Mouse (Mus musculus): ENCODE measurements around the gene 9130019O22Rik. TPM values are rescaled to one million over a fixed set of nuclear protein-coding genes. Genes with fewer than 3 reads are reported as not detected.
"Not testable (repeated sequence)": the region's sequence is repeated elsewhere in the genome, so short reads cannot be mapped to it uniquely, and the experiment has no call there.

9130019O22Rik gene
- polyA plus RNA-seq, 1 experiment from 2014 or later = 2.4 TPM

DNA sequence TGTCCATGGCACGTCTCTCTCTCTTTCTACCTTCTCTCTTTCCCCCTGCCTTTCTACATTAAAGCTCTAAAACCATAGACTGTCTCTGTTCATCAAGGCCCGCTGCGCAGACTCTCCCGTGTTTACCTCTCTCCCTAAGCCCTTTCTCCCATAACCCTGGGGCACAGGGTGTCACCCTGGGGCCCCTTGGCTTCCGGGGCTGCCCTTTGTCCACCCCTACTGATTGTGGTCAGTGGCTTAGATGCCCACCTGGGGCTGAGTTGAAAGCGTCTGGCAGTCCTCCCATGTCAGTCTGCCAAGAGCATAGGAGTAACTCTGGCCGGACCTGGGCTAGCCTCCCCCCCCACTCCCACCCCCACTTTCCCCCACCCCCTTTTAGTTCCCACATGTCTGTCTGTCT is 3.3 kb upstream of the 9130019O22Rik start:
- ATAC-seq (replicated peaks; ENCODE audit: low FRiP score) (no peak), DNase-seq (ENCODE audit: low spot score) (no peak)
- Histone ChIP-seq H3K9ac (ENCODE audit: low read depth, low read length) (no peak overlapping the region), H3K27ac (ENCODE audit: low read depth, low read length) (no peak overlapping the region), H3K4me3 (ENCODE audit: low read depth, low read length) (no peak overlapping the region), H3K4me1 (replicated peaks; ENCODE audit: control insufficient read depth, insufficient read depth, low read length) (peaks cover 9% of the 10 kb centered on the region), H3K27me3 (replicated peaks; ENCODE audit: control insufficient read depth, insufficient read depth, low read length) (no peaks in the 10 kb centered on the region), H3K9me3 (ENCODE audit: control insufficient read depth, low read length) (no peaks in the 10 kb centered on the region; the same call in 1 of the 2 replicates), H3K4me2 (no peak overlapping the region), H3K36me3 (ENCODE audit: control insufficient read depth, insufficient read depth, low read length) (peaks cover 6% of the 10 kb centered on the region; the same call in 1 of the 2 replicates)
- 76% methylated on average over 7 of the region's 7 CpGs for WGBS

- DNase-seq (ENCODE audit: low spot score); H3K4me2 ChIP-seq; H3K4me3 ChIP-seq (ENCODE audit: low read depth, low read length); H3K9ac ChIP-seq (ENCODE audit: low read depth, low read length); H3K4me1 ChIP-seq (replicated peaks; ENCODE audit: control insufficient read depth, insufficient read depth, low read length); H3K9me3 ChIP-seq (ENCODE audit: control insufficient read depth, low read length); H3K27ac ChIP-seq (ENCODE audit: low read depth, low read length); ATAC-seq (replicated peaks; ENCODE audit: low FRiP score); H3K27me3 ChIP-seq (replicated peaks; ENCODE audit: control insufficient read depth, insufficient read depth, low read length): not testable (repeated sequence)
- peaks cover 16% of the 10 kb centered on the region; the same call in 1 of the 2 replicates for H3K36me3 ChIP-seq (ENCODE audit: control insufficient read depth, insufficient read depth, low read length)
These were observed 1.2 kb upstream of the 9130019O22Rik start for GRCm38 (mm10) chr7:127388201-127388600.

- peaks cover 13% of the 10 kb centered on the region; the same call in 1 of the 2 replicates for H3K36me3 ChIP-seq (ENCODE audit: control insufficient read depth, insufficient read depth, low read length)
- not testable (repeated sequence) for H3K9me3 ChIP-seq (ENCODE audit: control insufficient read depth, low read length); H3K27me3 ChIP-seq (replicated peaks; ENCODE audit: control insufficient read depth, insufficient read depth, low read length); H3K4me2 ChIP-seq; H3K4me1 ChIP-seq (replicated peaks; ENCODE audit: control insufficient read depth, insufficient read depth, low read length); H3K4me3 ChIP-seq (ENCODE audit: low read depth, low read length); ATAC-seq (replicated peaks; ENCODE audit: low FRiP score); H3K27ac ChIP-seq (ENCODE audit: low read depth, low read length); H3K9ac ChIP-seq (ENCODE audit: low read depth, low read length); DNase-seq (ENCODE audit: low spot score)
- 88% methylated on average over 4 of the region's 4 CpGs for WGBS
These were observed 1.4 kb downstream of the 9130019O22Rik start for GRCm38 (mm10) chr7:127385560-127385959.

GRCm38 (mm10) chr7:127378310-127378921 is 8.6 kb downstream of the 9130019O22Rik start:
- Histone ChIP-seq H3K9ac (ENCODE audit: low read depth, low read length) (no peak overlapping the region), H3K27ac (ENCODE audit: low read depth, low read length) (no peak overlapping the region), H3K27me3 (replicated peaks; ENCODE audit: control insufficient read depth, insufficient read depth, low read length) (no peaks in the 10 kb centered on the region), H3K4me1 (replicated peaks; ENCODE audit: control insufficient read depth, insufficient read depth, low read length) (no peaks in the 10 kb centered on the region; the same call in 1 of the 2 replicates), H3K36me3 (ENCODE audit: control insufficient read depth, insufficient read depth, low read length) (peaks cover 5% of the 10 kb centered on the region; the same call in 1 of the 2 replicates), H3K9me3 (ENCODE audit: control insufficient read depth, low read length) (no peaks in the 10 kb centered on the region), H3K4me2 (no peak overlapping the region), H3K4me3 (ENCODE audit: low read depth, low read length) (no peak overlapping the region)
- ATAC-seq (replicated peaks; ENCODE audit: low FRiP score) = no peak
- WGBS = 47% methylated on average over 6 of the region's 6 CpGs
- DNase-seq (ENCODE audit: low spot score) = no peak

- WGBS = under 1% methylated on average over 49 of the region's 49 CpGs
- Histone ChIP-seq H3K27ac (ENCODE audit: low read depth, low read length) (peak within 1 kb of the TSS; percentile 62), H3K4me2 (peak within 1 kb of the TSS; percentile 79), H3K4me3 (ENCODE audit: low read depth, low read length) (peak within 1 kb of the TSS; percentile 76), H3K9ac (ENCODE audit: low read depth, low read length) (peak within 1 kb of the TSS; percentile 84)
- H3K36me3 ChIP-seq (ENCODE audit: control insufficient read depth, insufficient read depth, low read length); H3K27me3 ChIP-seq (replicated peaks; ENCODE audit: control insufficient read depth, insufficient read depth, low read length); H3K4me1 ChIP-seq (replicated peaks; ENCODE audit: control insufficient read depth, insufficient read depth, low read length); H3K9me3 ChIP-seq (ENCODE audit: control insufficient read depth, low read length): not testable (repeated sequence)
- DNase-seq (ENCODE audit: low spot score) (peak; percentile 80), ATAC-seq (replicated peaks; ENCODE audit: low FRiP score) (peak; percentile 96)
These were observed 11.4 kb downstream of the 9130019O22Rik start, which contains the start of gene Zfp747 for GRCm38 (mm10) chr7:127375271-127376245. Gene Zfp747, minus strand, starts transcription at chr7:127376050.

DNA sequence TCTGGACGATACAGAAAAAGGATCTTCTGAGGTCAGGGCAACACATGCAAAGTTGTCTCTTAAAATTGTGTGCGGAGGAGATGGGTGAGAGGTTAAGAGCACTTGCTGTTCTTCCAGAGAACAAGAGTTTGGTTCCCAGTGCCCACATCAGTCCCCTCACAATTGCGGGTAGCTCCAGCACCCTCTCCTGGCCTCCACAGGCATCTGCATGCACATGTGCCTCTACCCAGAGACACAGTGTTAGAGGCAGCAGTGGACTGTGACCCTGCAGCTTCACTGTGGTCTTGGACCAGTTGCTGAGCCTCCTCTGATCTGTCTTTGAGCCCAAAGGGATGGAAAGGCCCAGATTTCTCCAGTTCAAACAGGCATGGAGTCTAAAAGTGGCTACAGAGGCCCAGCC is 15.1 kb downstream of the 9130019O22Rik start:
- H3K27me3 ChIP-seq (replicated peaks; ENCODE audit: control insufficient read depth, insufficient read depth, low read length); H3K9me3 ChIP-seq (ENCODE audit: control insufficient read depth, low read length); H3K4me1 ChIP-seq (replicated peaks; ENCODE audit: control insufficient read depth, insufficient read depth, low read length); H3K27ac ChIP-seq (ENCODE audit: low read depth, low read length); H3K36me3 ChIP-seq (ENCODE audit: control insufficient read depth, insufficient read depth, low read length); H3K4me2 ChIP-seq; H3K9ac ChIP-seq (ENCODE audit: low read depth, low read length); ATAC-seq (replicated peaks; ENCODE audit: low FRiP score); H3K4me3 ChIP-seq (ENCODE audit: low read depth, low read length); DNase-seq (ENCODE audit: low spot score): not testable (repeated sequence)
- 82% methylated on average over 3 of the region's 3 CpGs for WGBS

- H3K27ac ChIP-seq (ENCODE audit: low read depth, low read length) = no peak overlapping the region
- no peaks in the 10 kb centered on the region for H3K4me1 ChIP-seq (replicated peaks; ENCODE audit: control insufficient read depth, insufficient read depth, low read length)
- H3K4me2 ChIP-seq = no peak overlapping the region
- H3K27me3 ChIP-seq (replicated peaks; ENCODE audit: control insufficient read depth, insufficient read depth, low read length) = no peaks in the 10 kb centered on the region
- H3K4me3 ChIP-seq (ENCODE audit: low read depth, low read length) = no peak overlapping the region
- H3K9ac ChIP-seq (ENCODE audit: low read depth, low read length) = no peak overlapping the region
- ATAC-seq (replicated peaks; ENCODE audit: low FRiP score) (no peak), DNase-seq (ENCODE audit: low spot score) (no peak)
- WGBS = 52% methylated on average over 2 of the region's 2 CpGs
- H3K36me3 ChIP-seq (ENCODE audit: control insufficient read depth, insufficient read depth, low read length) = peaks cover 6% of the 10 kb centered on the region; the same call in 1 of the 2 replicates
- no peaks in the 10 kb centered on the region for H3K9me3 ChIP-seq (ENCODE audit: control insufficient read depth, low read length)
These were observed 15.8 kb downstream of the 9130019O22Rik start for GRCm38 (mm10) chr7:127371213-127371612.

DNA sequence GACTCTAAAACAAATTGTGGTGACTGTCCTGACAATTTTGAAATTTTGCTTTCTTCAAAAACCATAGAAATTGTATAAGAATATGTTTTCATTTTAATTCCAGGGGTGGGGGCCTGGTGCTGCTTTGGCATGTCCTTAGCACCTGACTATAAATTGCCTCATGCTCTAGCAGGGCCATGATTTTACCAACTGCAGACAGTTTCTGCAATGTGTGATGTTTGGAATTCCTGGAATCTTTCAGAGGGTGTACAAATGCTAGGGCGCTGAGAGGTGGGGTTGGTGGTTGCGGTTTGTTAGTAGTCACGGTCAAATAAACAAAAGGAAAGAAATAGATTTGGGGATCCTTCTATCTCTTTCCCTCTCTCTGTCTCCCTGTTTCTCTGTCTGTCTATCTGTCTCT is 20.7 kb downstream of the 9130019O22Rik start:
- no peak overlapping the region for H3K4me2 ChIP-seq
- DNase-seq (ENCODE audit: low spot score) (no peak), ATAC-seq (replicated peaks; ENCODE audit: low FRiP score) (no peak)
- H3K36me3 ChIP-seq (ENCODE audit: control insufficient read depth, insufficient read depth, low read length) = no peaks in the 10 kb centered on the region
- no peak overlapping the region for H3K4me3 ChIP-seq (ENCODE audit: low read depth, low read length)
- H3K27ac ChIP-seq (ENCODE audit: low read depth, low read length) = no peak overlapping the region
- no peaks in the 10 kb centered on the region for H3K4me1 ChIP-seq (replicated peaks; ENCODE audit: control insufficient read depth, insufficient read depth, low read length)
- H3K27me3 ChIP-seq (replicated peaks; ENCODE audit: control insufficient read depth, insufficient read depth, low read length) = no peaks in the 10 kb centered on the region
- H3K9ac ChIP-seq (ENCODE audit: low read depth, low read length) = no peak overlapping the region
- WGBS = 91% methylated on average over 3 of the region's 3 CpGs
- H3K9me3 ChIP-seq (ENCODE audit: control insufficient read depth, low read length) = no peaks in the 10 kb centered on the region
